Mouse (Mus musculus) liver, embryonic 14.5 days (tissue): ENCODE data around the gene Psmd3. TPM values are rescaled to one million over a fixed set of nuclear protein-coding genes. Genes with fewer than 3 reads are reported as not detected.
A peak's percentile ranks its signal among the peaks of the same experiment; 100 is the strongest.
"Not testable (repeated sequence)": the region's sequence is repeated elsewhere in the genome, so short reads cannot be mapped to it uniquely, and the experiment has no call there.

ENCODE experiments used
- ATAC-seq: fragments of 200-750 bp; cut with Nextera tagmentation; 2 replicates; pipeline ENCODE4 v1.8.0; 2017; ENCODE audit warnings: moderate number of reproducible peaks, mild to moderate bottlenecking, moderate library complexity; ENCODE audit not compliant: insufficient read depth
- DNase-seq, 3 experiments: peaks; one replicate each; pipeline ENCODE4 v3.0.0-alpha.2; 2012 to 2013; ENCODE audit warnings: low read depth in 3 of 3, low spot score in 3 of 3
- H3K27ac ChIP-seq: fragments of 300-500 bp; sonication (generic); 2 replicates; pipeline ENCODE4 v1.5.1; 2014; ENCODE audit warnings: moderate library complexity, mild to moderate bottlenecking, control low read depth, inconsistent platforms
- H3K27me3 ChIP-seq: fragments of 300-500 bp; sonication (generic); 2 replicates; pipeline ENCODE4 v1.6.1; 2014; ENCODE audit warnings: mild to moderate bottlenecking, low read length, moderate library complexity; ENCODE audit not compliant: control insufficient read depth, insufficient read depth
- H3K36me3 ChIP-seq: fragments of 300-500 bp; sonication (generic); replicated peaks from 2 replicates; pipeline ENCODE4 v1.6.1; 2014; ENCODE audit warnings: low read depth; ENCODE audit not compliant: control insufficient read depth, insufficient read depth
- H3K4me1 ChIP-seq, 2 experiments: fragments of 200-500 bp in 1 of 2; fragments of 300-500 bp in 1 of 2; sonication (generic) in 1 of 2; replicated peaks; 2 replicates each; pipeline ENCODE4 v1.6.1; 2012 to 2014; ENCODE audit warnings: antibody characterized with exemption in 1 of 2, inconsistent platforms in 1 of 2, low read length in 1 of 2; ENCODE audit not compliant: control insufficient read depth in 2 of 2, insufficient read depth in 2 of 2
- H3K4me2 ChIP-seq: fragments of 300-500 bp; sonication (generic); 2 replicates; pipeline ENCODE4 v1.6.1; 2014; ENCODE audit warnings: low read depth, mild to moderate bottlenecking, control low read depth, moderate library complexity
- H3K4me3 ChIP-seq, 2 experiments: fragments of 200-500 bp in 1 of 2; fragments of 300-500 bp in 1 of 2; sonication (generic) in 1 of 2; 2 replicates each; pipeline ENCODE4 v1.5.1; 2012 to 2014; ENCODE audit warnings: low read depth in 2 of 2, low read length in 2 of 2, mild to moderate bottlenecking in 2 of 2, control low read depth in 1 of 2, inconsistent platforms in 1 of 2, moderate library complexity in 1 of 2; ENCODE audit not compliant: insufficient read depth in 1 of 2
- H3K9ac ChIP-seq: fragments of 300-500 bp; sonication (generic); replicated peaks from 2 replicates; pipeline ENCODE4 v1.6.1; 2014; ENCODE audit warnings: mild to moderate bottlenecking, control low read depth, moderate library complexity
- H3K9me3 ChIP-seq: fragments of 300-500 bp; sonication (generic); 2 replicates; pipeline ENCODE4 v1.6.1; 2016; ENCODE audit warnings: low read length, mixed read lengths; ENCODE audit not compliant: control insufficient read depth
- CTCF ChIP-seq: IDR thresholded peaks from 2 replicates; pipeline ENCODE4 v1.5.1; 2016; ENCODE audit warnings: antibody characterized with exemption, low read depth, control low read depth
- EP300 ChIP-seq: IDR thresholded peaks from 2 replicates; pipeline ENCODE4 v1.6.1; 2016; ENCODE audit warnings: antibody characterized with exemption, low read depth
- WGBS: fragments of 180-500 bp; shearing (Covaris S2); extraction: QIAGEN DNeasy Blood & Tissue Kit; methylation state at CpG from one replicate; pipeline ENCODE4 v1.1.7; 2014; ENCODE audit not compliant: insufficient replicate concordance; 5-methylcytosine and 5-hydroxymethylcytosine counted together
- polyA plus RNA-seq, 2 experiments: library from polyadenylated mRNA; depleted of rRNA in 1 of 2; stranded (reverse) in 1 of 2; unstranded in 1 of 2; fragments of >200 nt; fragmentation: Nextera tagmentation in 1 of 2; extraction: Ambion mirVana in 1 of 2; gene quantifications; 2 replicates each; pipeline versions ENCODE4 v1.2.1 to v1.2.3; 2012 to 2014

Psmd3 gene
- polyA plus RNA-seq, 2 experiments: 55.3 to 75.7 TPM

GRCm38 (mm10) chr11:98668984-98669383, 13.4 kb upstream of the Psmd3 start:
- TF ChIP-seq EP300 (no peak), CTCF (no peak)
- DNase-seq (no peak), ATAC-seq (no peak)
- H3K4me3 ChIP-seq: no peak overlapping the region
- WGBS: 23% methylated on average over 2 of the region's 2 CpGs
- H3K9ac ChIP-seq: no peak overlapping the region
- H3K27ac ChIP-seq: no peak overlapping the region
- no peaks in the 10 kb centered on the region for H3K9me3 ChIP-seq
- peaks cover 5 to 19% of the 10 kb centered on the region in 2 experiments; a peak in 3 of 4 replicates for H3K4me1 ChIP-seq
- H3K4me2 ChIP-seq: no peak overlapping the region
- no peaks in the 10 kb centered on the region for H3K36me3 ChIP-seq
- peaks cover 3% of the 10 kb centered on the region for H3K27me3 ChIP-seq

GRCm38 (mm10) chr11:98671284-98671815, 11.0 kb upstream of the Psmd3 start:
- H3K27ac ChIP-seq: no peak overlapping the region
- H3K27me3 ChIP-seq: peaks cover 3% of the 10 kb centered on the region
- no peak overlapping the region for H3K4me2 ChIP-seq
- H3K4me3 ChIP-seq: no peak overlapping the region
- WGBS: 25% methylated on average over 3 of the region's 3 CpGs
- peaks cover 5 to 19% of the 10 kb centered on the region in 2 experiments; a peak in 3 of 4 replicates for H3K4me1 ChIP-seq
- DNase-seq (no peak), ATAC-seq (no peak)
- no peak for TF ChIP-seq EP300
- TF ChIP-seq CTCF: no peak
- no peak overlapping the region for H3K9ac ChIP-seq
- no peaks in the 10 kb centered on the region for H3K9me3 ChIP-seq
- H3K36me3 ChIP-seq: no peaks in the 10 kb centered on the region

- peak; percentile 71; the same call in 1 of the 2 replicates for ATAC-seq
- peaks cover 5 to 19% of the 10 kb centered on the region in 2 experiments; a peak in 3 of 4 replicates for H3K4me1 ChIP-seq
- peaks cover 3% of the 10 kb centered on the region for H3K27me3 ChIP-seq
- DNase-seq: peak in 2 of 3 experiments; percentile 24 to 34
- H3K9ac ChIP-seq: no peak overlapping the region
- H3K36me3 ChIP-seq: no peaks in the 10 kb centered on the region
- H3K9me3 ChIP-seq: no peaks in the 10 kb centered on the region
- H3K4me2 ChIP-seq: no peak overlapping the region
- H3K27ac ChIP-seq: no peak overlapping the region
- H3K4me3 ChIP-seq: no peak overlapping the region
- WGBS: 17% methylated on average over 5 of the region's 5 CpGs
- TF ChIP-seq CTCF: no peak
- no peak for TF ChIP-seq EP300
These were observed 10.5 kb upstream of the Psmd3 start for GRCm38 (mm10) chr11:98671857-98672256.

- Histone ChIP-seq H3K36me3 (no peaks in the 10 kb centered on the region), H3K4me2 (no peak overlapping the region), H3K27ac (no peak overlapping the region), H3K27me3 (peaks cover 2% of the 10 kb centered on the region), H3K9me3 (no peaks in the 10 kb centered on the region), H3K9ac (no peak overlapping the region), H3K4me1 (peaks cover 5 to 19% of the 10 kb centered on the region in 2 experiments; a peak in 3 of 4 replicates), H3K4me3 (no peak overlapping the region)
- ATAC-seq: no peak
- no peak for DNase-seq
- TF ChIP-seq EP300: no peak
- no peak for TF ChIP-seq CTCF
- 31% methylated on average over 5 of the region's 5 CpGs for WGBS
These were observed 9.9 kb upstream of the Psmd3 start for GRCm38 (mm10) chr11:98672482-98672881.

GRCm38 (mm10) chr11:98673136-98673535, 9.2 kb upstream of the Psmd3 start:
- DNase-seq: peak in 2 of 3 experiments; percentile 30 to 31
- not testable (repeated sequence) for H3K9ac ChIP-seq, H3K4me2 ChIP-seq, H3K36me3 ChIP-seq, H3K27me3 ChIP-seq, H3K27ac ChIP-seq, H3K9me3 ChIP-seq, H3K4me3 ChIP-seq
- 5% methylated on average over 6 of the region's 7 CpGs for WGBS
- peak; percentile 59 for ATAC-seq
- peak; percentile 79 for TF ChIP-seq CTCF
- H3K4me1 ChIP-seq: peaks cover 5 to 19% of the 10 kb centered on the region in 2 experiments; a peak in 3 of 4 replicates
